Mouse (Mus musculus): ENCODE measurements around the gene Dbil5. TPM values are rescaled to one million over a fixed set of nuclear protein-coding genes. Genes with fewer than 3 reads are reported as not detected.

Gene Dbil5
- not detected for polyA plus RNA-seq (2017; shearing (Covaris generic))

GRCm38 (mm10) chr11:76217390-76217800 lies at the start of gene Dbil5, which contains the start of gene Gemin4:
Dbil5 (plus strand) TSS chr11:76217608.
Gemin4 (minus strand) TSS chr11:76217664.

GRCm38 (mm10) chr11:76179495-76180145 lies 37.8 kb upstream of the Dbil5 start, which contains the start of the genes Vps53 and Fam57a:
Vps53 (minus strand) TSS chr11:76179647.
Fam57a (plus strand) TSS chr11:76179671.

GRCm38 (mm10) chr11:76242901-76243810 lies 25.7 kb downstream of the Dbil5 start, which contains the start of the genes Mrm3 and Glod4:
Mrm3 (plus strand) TSS chr11:76243715.
Glod4 (minus strand) TSS chr11:76243725.

Other genes with a start within 250 kb of the Dbil5 start
- gene 1700016K19Rik, start 217.7 kb upstream of the Dbil5 start, polyA plus RNA-seq (2017; shearing (Covaris generic)) = 1.1 TPM
- 82.0 TPM for gene Rflnb, start 189.8 kb upstream of the Dbil5 start, polyA plus RNA-seq (2017; shearing (Covaris generic))
- 37.5 TPM for gene Vps53, start 38.0 kb upstream of the Dbil5 start, polyA plus RNA-seq (2017; shearing (Covaris generic))
- gene Fam57a, start 37.9 kb upstream of the Dbil5 start, polyA plus RNA-seq (2017; shearing (Covaris generic)) = 2.3 TPM
- 2.1 TPM for gene Gemin4, start 56 bp downstream of the Dbil5 start, polyA plus RNA-seq (2017; shearing (Covaris generic))
- 10.5 TPM for gene Mrm3, start 26.1 kb downstream of the Dbil5 start, polyA plus RNA-seq (2017; shearing (Covaris generic))
- gene Glod4, start 26.1 kb downstream of the Dbil5 start, polyA plus RNA-seq (2017; shearing (Covaris generic)) = 48.4 TPM
- 4.4 TPM for gene Nxn, start 181.5 kb downstream of the Dbil5 start, polyA plus RNA-seq (2017; shearing (Covaris generic))
- gene Timm22, start 189.3 kb downstream of the Dbil5 start, polyA plus RNA-seq (2017; shearing (Covaris generic)) = 22.2 TPM

Measured in effector memory CD4-positive, alpha-beta T cell, adult 5 months (primary cell).